Mouse (Mus musculus): Measurements from ENCODE around the gene Tut4.

Gene Tut4

GRCm38 (mm10) chr4:108459231-108460155 is at the start of gene Tut4:
Gene Tut4 (plus strand): TSS chr4:108459426.
- in situ Hi-C loops (cut with MboI, MseI): no loop called here

- in situ Hi-C loops (cut with MboI, MseI): loop anchor here (10.0 kb wide), 1 partner anchor 300 kb away; no protein-coding TSS in a partner anchor
Observed at GRCm38 (mm10) chr4:108424587-108424986, 34.6 kb upstream of the Tut4 start.

GRCm38 (mm10) chr4:108427719-108428340 is 31.4 kb upstream of the Tut4 start:
- in situ Hi-C loops (cut with MboI, MseI): loop anchor here (10.0 kb wide), 1 partner anchor 303 kb away; no protein-coding TSS in a partner anchor

GRCm38 (mm10) chr4:108428341-108428721 is 30.9 kb upstream of the Tut4 start:
- in situ Hi-C loops (cut with MboI, MseI): loop anchor here (10.0 kb wide), 1 partner anchor 304 kb away; no protein-coding TSS in a partner anchor

GRCm38 (mm10) chr4:108430656-108431560 is 28.3 kb upstream of the Tut4 start:
- in situ Hi-C loops (cut with MboI, MseI): loop anchor here (10.0 kb wide), 2 partner anchors 464 to 534 kb away; no protein-coding TSS in a partner anchor

GRCm38 (mm10) chr4:108431561-108431936 is 27.7 kb upstream of the Tut4 start:
- in situ Hi-C loops (cut with MboI, MseI): loop anchor here (10.0 kb wide), 2 partner anchors 463 to 533 kb away; no protein-coding TSS in a partner anchor

GRCm38 (mm10) chr4:108433341-108433740 is 25.9 kb upstream of the Tut4 start:
- in situ Hi-C loops (cut with MboI, MseI): loop anchor here (10.0 kb wide), 2 partner anchors 461 to 531 kb away; no protein-coding TSS in a partner anchor

- in situ Hi-C loops (cut with MboI, MseI): loop anchor here (10.0 kb wide), 2 partner anchors 461 to 531 kb away; no protein-coding TSS in a partner anchor
Observed at GRCm38 (mm10) chr4:108434221-108434620, 25.0 kb upstream of the Tut4 start.

- in situ Hi-C loops (cut with MboI, MseI): loop anchor here (10.0 kb wide), 2 partner anchors 460 to 530 kb away; no protein-coding TSS in a partner anchor
Observed at GRCm38 (mm10) chr4:108434781-108435180, 24.4 kb upstream of the Tut4 start.

- in situ Hi-C loops (cut with MboI, MseI): loop anchor here (10.0 kb wide), 2 partner anchors 459 to 529 kb away; no protein-coding TSS in a partner anchor
Observed at GRCm38 (mm10) chr4:108435646-108436045, 23.6 kb upstream of the Tut4 start.

- in situ Hi-C loops (cut with MboI, MseI): loop anchor here (10.0 kb wide), 2 partner anchors 459 to 529 kb away; no protein-coding TSS in a partner anchor
Observed at GRCm38 (mm10) chr4:108436225-108436624, 23.0 kb upstream of the Tut4 start.

- in situ Hi-C loops (cut with MboI, MseI): loop anchor here (10.0 kb wide), 2 partner anchors 457 to 527 kb away; no protein-coding TSS in a partner anchor
Observed at GRCm38 (mm10) chr4:108438082-108438840, 21.0 kb upstream of the Tut4 start.

- in situ Hi-C loops (cut with MboI, MseI): no loop called here
Observed at GRCm38 (mm10) chr4:108448091-108448490, 11.1 kb upstream of the Tut4 start.

- in situ Hi-C loops (cut with MboI, MseI): no loop called here
Observed at GRCm38 (mm10) chr4:108456028-108456427, 3.2 kb upstream of the Tut4 start.

- in situ Hi-C loops (cut with MboI, MseI): no loop called here
Observed at GRCm38 (mm10) chr4:108458201-108458741, 955 bp upstream of the Tut4 start.

GRCm38 (mm10) chr4:108460156-108460923 is 1.1 kb downstream of the Tut4 start:
- in situ Hi-C loops (cut with MboI, MseI): no loop called here

GRCm38 (mm10) chr4:108461262-108461903 is 2.2 kb downstream of the Tut4 start:
- in situ Hi-C loops (cut with MboI, MseI): no loop called here

GRCm38 (mm10) chr4:108473586-108473985 is 14.4 kb downstream of the Tut4 start:
- in situ Hi-C loops (cut with MboI, MseI): loop anchor here (5.0 kb wide), 1 partner anchor 56 kb away; no protein-coding TSS in a partner anchor

All from T-helper 1 cell (primary cell).